Mouse (Mus musculus) neural tube, embryonic 11.5 days (tissue): ENCODE results near the gene Cx3cr1. TPM values are rescaled to one million over a fixed set of nuclear protein-coding genes. Genes with fewer than 3 reads are reported as not detected.
A peak's percentile ranks its signal among the peaks of the same experiment; 100 is the strongest.

ENCODE experiments used
- ATAC-seq: fragments of 200-750 bp; cut with Nextera tagmentation; 2 replicates; pipeline ENCODE4 v1.8.0; 2017; ENCODE audit warnings: moderate number of reproducible peaks, mild to moderate bottlenecking, moderate TSS enrichment, moderate library complexity; ENCODE audit not compliant: insufficient read depth, low FRiP score, low TSS enrichment
- DNase-seq: peaks from one replicate; pipeline ENCODE4 v3.0.0-alpha.2; 2015; ENCODE audit warnings: low spot score
- H3K27ac ChIP-seq: fragments of 300-500 bp; sonication (generic); 2 replicates; pipeline ENCODE4 v1.5.1; 2014; ENCODE audit warnings: low read depth, mild to moderate bottlenecking, low read length
- H3K27me3 ChIP-seq: fragments of 300-500 bp; sonication (generic); 2 replicates; pipeline ENCODE4 v1.6.1; 2014; ENCODE audit warnings: mild to moderate bottlenecking, low read length, mixed read lengths; ENCODE audit not compliant: control insufficient read depth, insufficient read depth
- H3K36me3 ChIP-seq: fragments of 300-500 bp; sonication (generic); 2 replicates; pipeline ENCODE4 v1.6.1; 2014; ENCODE audit warnings: mild to moderate bottlenecking, low read length, moderate library complexity, mixed read lengths; ENCODE audit not compliant: control insufficient read depth, insufficient read depth
- H3K4me1 ChIP-seq: fragments of 300-500 bp; sonication (generic); 2 replicates; pipeline ENCODE4 v1.6.1; 2014; ENCODE audit warnings: low read length, mixed read lengths; ENCODE audit not compliant: control insufficient read depth, insufficient read depth
- H3K4me2 ChIP-seq: fragments of 300-500 bp; sonication (generic); 2 replicates; pipeline ENCODE4 v1.6.1; 2014; ENCODE audit warnings: low read depth, mild to moderate bottlenecking, moderate library complexity
- H3K4me3 ChIP-seq: fragments of 300-500 bp; sonication (generic); 2 replicates; pipeline ENCODE4 v1.5.1; 2014; ENCODE audit warnings: low read depth, low read length
- H3K9ac ChIP-seq: fragments of 300-500 bp; sonication (generic); 2 replicates; pipeline ENCODE4 v1.6.1; 2014; ENCODE audit warnings: mild to moderate bottlenecking, low read length
- H3K9me3 ChIP-seq: fragments of 300-500 bp; sonication (generic); 2 replicates; pipeline ENCODE4 v1.6.1; 2016; ENCODE audit warnings: low read length; ENCODE audit not compliant: control insufficient read depth
- WGBS: fragments of 180-500 bp; shearing (Covaris S2); extraction: QIAGEN DNeasy Blood & Tissue Kit; methylation state at CpG from one replicate; pipeline ENCODE4 v1.1.7; 2014; 5-methylcytosine and 5-hydroxymethylcytosine counted together
- polyA plus RNA-seq: library from polyadenylated mRNA; unstranded; fragments of >200 nt; fragmentation: Nextera tagmentation; extraction: Ambion mirVana; gene quantifications from 2 replicates; pipeline ENCODE4 v1.2.1, GENCODE M21; 2014

Cx3cr1 gene
- polyA plus RNA-seq, 1 experiment from 2014 or later = 2.9 TPM

DNA sequence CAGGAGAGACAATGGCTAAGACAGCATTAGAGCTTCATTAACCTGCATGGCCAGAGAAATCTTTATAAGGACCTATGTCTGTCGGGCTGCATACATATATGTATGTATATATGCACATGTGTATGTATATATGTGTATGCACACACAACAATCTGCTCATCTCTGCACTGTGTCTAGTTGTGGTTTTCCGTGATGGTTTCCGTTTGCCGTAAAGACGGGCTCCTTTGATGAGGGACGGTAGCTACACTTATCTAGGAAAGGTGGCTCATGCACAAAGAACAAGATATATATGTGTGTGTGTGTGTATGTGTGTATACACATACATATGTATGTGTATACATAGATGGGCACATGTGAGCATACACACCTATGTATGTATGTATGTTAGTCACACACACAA is 39.8 kb downstream of the Cx3cr1 start:
- Histone ChIP-seq H3K9ac (no peak overlapping the region), H3K27me3 (no peaks in the 10 kb centered on the region), H3K36me3 (no peaks in the 10 kb centered on the region), H3K4me1 (no peaks in the 10 kb centered on the region), H3K9me3 (no peaks in the 10 kb centered on the region), H3K27ac (no peak overlapping the region), H3K4me3 (no peak overlapping the region), H3K4me2 (no peak overlapping the region)
- no peak for DNase-seq
- 90% methylated on average over 6 of the region's 6 CpGs for WGBS
- no peak for ATAC-seq

- H3K27me3 ChIP-seq = no peaks in the 10 kb centered on the region
- H3K36me3 ChIP-seq = no peaks in the 10 kb centered on the region
- WGBS = 31% methylated on average over 14 of the region's 14 CpGs
- DNase-seq = peak; percentile 31
- no peaks in the 10 kb centered on the region for H3K4me1 ChIP-seq
- no peak overlapping the region; the same call in 1 of the 2 replicates for H3K9ac ChIP-seq
- 0 out of 2 replicates have a peak, but pooled peaks have one; percentile 38 for ATAC-seq
- H3K27ac ChIP-seq = no peak overlapping the region
- H3K4me3 ChIP-seq = no peak overlapping the region
- H3K9me3 ChIP-seq = no peaks in the 10 kb centered on the region
- no peak overlapping the region for H3K4me2 ChIP-seq
Observed at GRCm38 (mm10) chr9:120027401-120028151, 42.1 kb downstream of the Cx3cr1 start.

GRCm38 (mm10) chr9:120024625-120025024 is 45.1 kb downstream of the Cx3cr1 start:
- Histone ChIP-seq H3K4me1 (no peaks in the 10 kb centered on the region), H3K9me3 (no peaks in the 10 kb centered on the region), H3K9ac (no peak overlapping the region), H3K4me2 (no peak overlapping the region), H3K4me3 (no peak overlapping the region), H3K36me3 (no peaks in the 10 kb centered on the region), H3K27ac (no peak overlapping the region), H3K27me3 (no peaks in the 10 kb centered on the region)
- no peak for ATAC-seq
- 77% methylated on average over 5 of the region's 5 CpGs for WGBS
- no peak for DNase-seq

- DNase-seq = no peak
- no peaks in the 10 kb centered on the region for H3K36me3 ChIP-seq
- no peaks in the 10 kb centered on the region for H3K4me1 ChIP-seq
- H3K4me2 ChIP-seq = no peak overlapping the region
- no peak for ATAC-seq
- WGBS = 87% methylated on average over 10 of the region's 10 CpGs
- no peaks in the 10 kb centered on the region for H3K27me3 ChIP-seq
- H3K27ac ChIP-seq = no peak overlapping the region
- no peak overlapping the region for H3K4me3 ChIP-seq
- H3K9me3 ChIP-seq = no peaks in the 10 kb centered on the region
- H3K9ac ChIP-seq = no peak overlapping the region
Observed at GRCm38 (mm10) chr9:120024171-120024570, 45.5 kb downstream of the Cx3cr1 start.

- Histone ChIP-seq H3K4me2 (no peak within 1 kb of the TSS), H3K9me3 (no peaks in the 10 kb centered on the region), H3K27ac (no peak within 1 kb of the TSS), H3K4me3 (no peak within 1 kb of the TSS), H3K9ac (no peak within 1 kb of the TSS), H3K36me3 (no peaks in the 10 kb centered on the region), H3K27me3 (no peaks in the 10 kb centered on the region), H3K4me1 (no peaks in the 10 kb centered on the region)
- ATAC-seq = no peak
- WGBS = 86% methylated on average over 18 of the region's 18 CpGs
- no peak for DNase-seq
Observed at GRCm38 (mm10) chr9:120023086-120023811, 46.4 kb downstream of the Cx3cr1 start, which contains the start of gene Xirp1. TSS of gene Xirp1 (minus strand) at chr9:120023598.

GRCm38 (mm10) chr9:120021164-120021563 is 48.5 kb downstream of the Cx3cr1 start:
- Histone ChIP-seq H3K27ac (no peak overlapping the region), H3K4me3 (no peak overlapping the region), H3K4me1 (no peaks in the 10 kb centered on the region), H3K4me2 (no peak overlapping the region), H3K36me3 (no peaks in the 10 kb centered on the region), H3K27me3 (no peaks in the 10 kb centered on the region), H3K9me3 (no peaks in the 10 kb centered on the region), H3K9ac (no peak overlapping the region)
- no peak for DNase-seq
- WGBS = 75% methylated on average over 5 of the region's 5 CpGs
- no peak for ATAC-seq

GRCm38 (mm10) chr9:120020285-120020890 is 49.3 kb downstream of the Cx3cr1 start:
- Histone ChIP-seq H3K4me1 (no peaks in the 10 kb centered on the region), H3K9me3 (no peaks in the 10 kb centered on the region), H3K27me3 (no peaks in the 10 kb centered on the region), H3K4me2 (no peak overlapping the region), H3K4me3 (no peak overlapping the region), H3K36me3 (no peaks in the 10 kb centered on the region), H3K27ac (no peak overlapping the region), H3K9ac (no peak overlapping the region)
- DNase-seq (peak; percentile 72), ATAC-seq (no peak)
- 50% methylated on average over 7 of the region's 7 CpGs for WGBS

DNA sequence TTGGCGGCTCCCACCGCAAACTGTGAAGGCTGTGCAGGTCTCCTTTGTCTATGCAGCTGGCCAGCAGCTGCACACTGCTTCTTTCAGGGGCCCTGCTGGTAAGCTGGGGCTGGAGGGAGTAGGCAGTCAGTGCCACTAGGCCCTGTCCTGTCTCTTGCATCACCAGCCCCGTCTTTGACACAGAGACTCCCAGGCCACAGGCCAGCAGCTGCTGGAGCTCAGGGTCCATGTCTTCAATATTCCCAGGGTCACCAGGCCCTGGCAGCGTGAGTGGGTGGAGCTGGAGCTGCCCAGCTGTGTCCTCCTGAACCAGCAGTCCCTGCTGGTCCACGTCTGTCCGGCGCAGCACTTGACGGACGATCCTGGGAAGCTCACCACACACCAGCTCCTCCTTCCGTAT is 52.7 kb downstream of the Cx3cr1 start:
- H3K4me2 ChIP-seq = no peak overlapping the region
- H3K36me3 ChIP-seq = no peaks in the 10 kb centered on the region
- 71% methylated on average over 10 of the region's 10 CpGs for WGBS
- ATAC-seq (no peak), DNase-seq (no peak)
- H3K9me3 ChIP-seq = no peaks in the 10 kb centered on the region
- H3K9ac ChIP-seq = no peak overlapping the region
- H3K4me3 ChIP-seq = no peak overlapping the region
- H3K4me1 ChIP-seq = no peaks in the 10 kb centered on the region
- H3K27ac ChIP-seq = no peak overlapping the region
- no peaks in the 10 kb centered on the region for H3K27me3 ChIP-seq
